Mouse (Mus musculus): Measurements from ENCODE around the gene Clec11a.
"Not testable (repeated sequence)": the region's sequence is repeated elsewhere in the genome, so short reads cannot be mapped to it uniquely, and the experiment has no call there.

The Clec11a gene

DNA sequence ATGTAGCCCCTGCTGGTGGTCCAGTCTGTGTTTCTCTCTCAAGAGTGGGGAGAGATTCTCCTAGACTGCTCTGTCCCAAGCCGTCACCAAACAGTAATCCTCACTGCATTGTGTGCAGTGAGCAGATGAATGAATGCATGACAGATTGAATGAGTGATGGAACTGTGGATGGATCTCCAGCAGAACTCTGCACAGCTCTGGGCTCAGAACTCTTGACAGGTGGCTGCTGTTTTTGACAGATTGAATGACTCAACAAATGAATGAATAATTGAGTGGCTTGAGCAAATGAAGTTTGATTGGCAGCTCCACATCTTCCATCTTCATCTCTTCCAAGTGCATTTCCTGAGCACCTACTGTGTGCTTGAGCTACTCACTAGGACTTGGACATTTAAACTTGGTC lies 15.6 kb upstream of the Clec11a start:
- DNase-seq (ENCODE audit: low read depth, low spot score), result no peak

DNA sequence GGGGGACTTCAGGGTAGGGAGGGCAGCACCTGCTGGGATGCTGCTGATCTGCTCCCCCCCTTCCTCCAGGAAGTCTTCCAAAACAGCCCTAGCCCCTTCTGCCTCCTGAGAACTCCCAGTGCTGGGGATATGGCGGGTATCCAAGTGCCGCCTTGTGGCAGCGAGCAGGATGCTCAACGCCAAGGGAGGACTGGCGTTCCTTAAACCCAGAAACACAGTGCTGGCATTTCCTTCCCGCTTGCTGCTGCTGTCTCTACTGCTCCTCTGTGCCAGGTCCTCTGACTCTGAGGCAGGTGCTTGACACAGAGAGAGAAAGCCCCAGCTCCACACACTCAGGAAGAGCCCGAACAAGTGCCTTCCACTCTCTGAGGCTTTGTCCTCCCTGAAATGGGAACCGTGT lies 14.2 kb upstream of the Clec11a start:
- DNase-seq (ENCODE audit: low read depth, low spot score), result no peak

DNA sequence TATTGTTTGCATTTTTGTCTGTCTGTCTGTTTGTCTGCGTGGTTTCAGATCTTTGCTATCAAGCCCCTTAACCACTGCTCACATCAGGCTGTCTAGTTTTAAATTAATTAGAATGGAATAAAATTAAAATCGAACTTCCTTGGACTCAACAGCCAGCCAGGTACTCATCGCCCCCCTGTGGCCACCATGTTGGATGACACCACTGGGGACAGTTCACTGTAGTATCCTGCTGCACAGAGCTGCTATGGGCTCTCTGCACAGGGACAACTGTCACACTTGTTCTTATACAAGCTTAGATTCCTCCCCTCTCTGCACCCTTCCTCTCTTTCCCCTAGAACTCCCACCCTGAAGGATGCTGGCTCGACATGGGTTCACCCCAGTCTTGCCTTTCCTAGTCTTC lies 11.2 kb upstream of the Clec11a start:
- no peak for DNase-seq (ENCODE audit: low read depth, low spot score)

DNA sequence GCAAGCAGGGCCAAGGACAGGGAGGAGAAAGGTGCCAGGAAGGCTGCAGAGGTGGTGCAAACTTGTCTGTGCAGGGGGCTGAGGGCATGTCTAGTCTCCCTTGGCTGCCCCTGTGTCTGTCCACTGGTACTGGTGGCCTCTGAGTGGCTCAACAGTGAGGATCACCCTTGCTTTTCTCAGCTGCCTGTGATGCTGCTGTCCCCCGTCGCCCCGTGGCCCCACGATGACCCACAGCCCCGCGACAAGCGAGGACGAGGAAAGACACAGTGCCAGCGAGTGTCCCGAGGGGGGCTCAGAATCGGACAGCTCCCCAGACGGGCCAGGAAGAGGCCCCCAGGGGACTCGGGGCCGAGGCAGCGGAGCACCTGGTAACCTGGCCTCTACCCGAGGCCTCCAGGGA lies 5.8 kb upstream of the Clec11a start:
- no peak for DNase-seq (ENCODE audit: low read depth, low spot score)

DNA sequence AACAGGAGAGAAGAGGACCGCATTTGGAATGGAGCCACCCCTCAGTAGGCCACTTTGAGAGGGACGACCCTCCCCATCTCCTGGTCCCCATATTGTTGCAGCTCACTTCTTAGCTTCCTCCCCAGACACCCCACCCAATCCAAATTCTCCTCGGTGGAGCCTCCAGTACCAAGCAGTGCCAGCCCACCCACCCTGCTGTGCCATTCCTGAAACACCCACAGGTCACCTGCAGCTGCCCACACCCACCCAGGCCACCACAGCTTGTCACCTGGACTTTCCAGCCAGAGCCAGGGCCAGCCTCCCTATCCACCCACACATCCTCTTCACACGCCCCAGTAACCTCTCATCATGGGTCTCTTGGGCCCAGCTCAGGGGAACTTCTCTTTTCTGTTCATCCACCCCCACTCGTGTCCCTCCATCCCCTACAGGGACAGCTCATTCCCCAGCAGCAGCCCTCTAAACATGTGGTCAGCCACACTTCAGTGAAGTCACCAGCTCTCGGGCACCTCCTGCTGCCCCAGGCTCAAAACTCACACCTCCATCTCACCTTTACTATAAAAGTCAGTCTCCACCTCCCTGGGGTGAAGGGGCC lies 5.1 kb upstream of the Clec11a start:
- no peak for DNase-seq (ENCODE audit: low read depth, low spot score)

DNA sequence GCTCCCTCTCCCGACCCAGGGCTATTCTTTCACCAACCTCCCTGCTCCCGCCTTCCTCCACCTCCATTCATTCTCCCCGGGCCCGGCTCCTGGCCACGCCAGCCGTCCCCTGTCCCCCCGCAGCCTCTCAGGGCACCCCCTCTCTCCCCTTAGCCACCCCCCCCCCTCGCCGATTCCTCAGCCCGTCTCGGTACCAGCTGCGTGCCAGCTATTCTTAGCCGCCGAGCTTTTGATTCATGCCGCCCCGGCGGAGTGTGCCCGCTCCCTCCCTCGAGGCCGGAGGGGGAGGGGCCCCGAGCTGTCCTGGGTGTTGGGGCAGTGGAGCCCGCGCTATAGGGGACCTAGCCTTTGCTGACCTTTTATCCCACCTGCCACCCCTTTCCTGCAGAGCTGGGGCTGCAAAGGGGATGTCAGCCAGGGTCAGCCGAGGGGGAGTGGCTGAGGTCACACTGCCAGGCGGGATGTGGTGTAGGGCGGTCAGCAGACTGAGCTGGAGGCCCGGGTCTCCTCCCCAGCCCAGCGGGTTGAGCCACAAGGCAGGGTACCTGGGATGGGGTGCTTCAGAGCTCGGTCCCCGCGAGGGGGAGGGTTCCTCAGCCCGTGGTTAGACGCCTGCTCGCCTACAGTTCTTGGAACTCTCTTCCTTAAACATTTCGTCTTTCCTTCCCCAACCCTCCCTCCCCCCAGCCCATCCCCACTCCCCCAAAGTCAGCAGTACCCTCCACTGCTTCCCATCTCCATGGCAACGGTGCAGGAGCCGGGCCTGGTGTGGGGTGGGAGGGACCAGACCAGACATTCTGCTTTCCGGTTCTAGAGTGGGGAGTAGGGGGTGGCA lies 4.4 kb upstream of the Clec11a start:
- DNase-seq (ENCODE audit: low read depth, low spot score), result no peak

DNA sequence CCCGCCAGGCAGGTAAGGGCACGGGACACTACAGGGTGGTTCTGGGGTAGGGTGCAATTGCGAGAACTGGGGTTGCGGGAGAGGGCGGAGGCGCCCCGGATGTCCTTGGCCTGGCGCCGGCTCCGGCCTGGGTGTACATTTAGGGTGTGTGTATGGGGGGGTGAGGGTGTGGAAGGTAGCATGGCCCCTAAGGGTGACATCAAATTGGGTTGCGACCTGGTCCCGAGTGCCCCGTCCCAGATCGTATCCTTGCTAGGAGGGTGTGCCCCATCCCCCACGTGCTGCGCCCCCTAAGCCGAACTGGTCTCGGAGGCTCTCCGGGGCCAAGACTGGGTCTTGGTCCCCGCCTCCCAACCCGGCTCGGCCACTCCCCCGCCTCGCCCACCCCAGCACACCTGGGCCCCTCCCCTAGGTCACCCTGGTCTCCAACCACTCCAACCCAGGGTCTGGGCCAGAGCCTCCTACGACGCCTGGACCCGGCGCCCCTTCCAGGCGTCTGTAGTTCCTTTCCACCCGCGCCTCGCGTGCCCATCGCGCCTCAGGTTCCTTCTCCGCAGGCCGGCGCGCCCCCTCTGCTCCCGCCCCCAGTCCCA lies 3.7 kb upstream of the Clec11a start:
- DNase-seq (ENCODE audit: low read depth, low spot score), result no peak

DNA sequence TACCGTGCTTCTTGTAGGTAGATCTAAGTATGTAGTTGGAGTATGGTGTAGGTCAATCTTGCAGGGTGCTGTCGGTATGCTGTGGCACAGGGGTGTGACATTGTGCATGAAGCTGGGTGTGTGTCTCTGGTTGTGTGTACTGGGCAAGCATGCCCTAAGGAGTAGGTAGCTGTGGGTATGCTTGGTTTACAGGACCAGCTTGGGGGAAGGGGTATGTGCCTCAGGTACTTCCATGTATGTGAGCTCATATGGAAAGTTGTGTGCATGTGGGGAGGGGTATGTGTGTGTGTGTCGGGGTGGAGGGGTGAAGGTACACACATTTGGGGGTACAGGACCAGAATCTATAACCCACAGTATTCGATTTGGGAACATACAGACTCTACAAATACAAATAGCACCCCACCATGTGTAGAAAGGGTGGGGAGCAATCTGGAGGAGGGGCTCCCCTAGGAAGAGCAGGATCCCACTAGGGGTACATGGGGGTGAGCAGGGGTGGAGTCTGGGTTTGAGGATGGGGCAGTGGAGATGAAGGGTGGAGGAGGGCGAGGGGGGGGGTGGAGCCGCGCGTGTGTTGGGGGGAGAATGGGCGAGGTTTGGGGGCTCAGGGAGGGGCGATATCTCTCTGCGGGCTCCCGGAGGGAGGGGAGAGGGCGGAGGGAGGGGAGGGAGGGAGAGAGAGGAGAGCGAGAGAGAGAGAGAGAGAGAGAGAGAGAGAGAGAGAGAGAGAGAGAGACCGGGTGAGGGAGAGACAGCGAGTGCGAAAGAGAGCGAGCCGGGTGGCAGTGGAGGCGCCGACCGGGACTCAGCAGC lies 3.0 kb upstream of the Clec11a start, which contains the start of gene Shank1:
Gene Shank1 (plus strand): TSS at position 779 of the 810 bp plus-strand sequence.
- DNase-seq (ENCODE audit: low read depth, low spot score), result no peak

DNA sequence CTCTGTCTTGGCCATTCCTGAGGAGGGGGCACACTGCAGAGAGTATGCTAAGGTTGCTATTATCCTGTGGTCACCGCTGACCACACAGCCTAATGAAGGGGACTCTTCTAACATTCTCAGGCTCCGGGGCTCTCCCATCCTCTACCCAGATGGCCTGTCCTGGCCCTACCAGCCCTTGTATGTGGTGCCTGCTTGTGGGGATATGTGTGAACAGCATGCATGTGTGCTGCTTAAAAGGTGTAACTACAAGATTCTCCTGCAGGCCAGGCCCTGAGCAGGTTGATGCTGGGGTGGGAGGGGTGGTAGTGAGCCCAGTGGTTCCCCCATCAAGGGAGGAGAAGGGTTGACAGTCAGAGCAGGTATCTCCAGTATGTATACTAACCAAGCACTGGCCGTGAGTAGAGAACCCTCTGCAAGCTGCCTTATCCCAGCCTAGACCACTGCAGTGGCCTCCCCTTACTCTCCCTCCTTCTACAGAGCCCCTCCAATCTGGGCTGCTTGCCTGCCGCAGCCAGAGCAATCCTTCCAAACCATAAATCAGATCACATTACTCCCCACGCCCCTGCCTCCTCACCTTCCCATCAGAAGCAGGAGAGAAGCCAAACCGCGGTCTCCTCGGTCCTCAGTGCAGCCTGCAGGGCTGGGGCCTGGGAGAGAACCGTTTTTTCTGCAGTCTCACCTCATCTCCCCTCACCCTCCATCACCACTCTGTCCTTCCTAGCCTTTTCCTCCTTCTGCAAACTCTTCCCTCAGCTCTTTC lies 739 bp upstream of the Clec11a start:
- DNase-seq (ENCODE audit: low read depth, low spot score), result no peak

DNA sequence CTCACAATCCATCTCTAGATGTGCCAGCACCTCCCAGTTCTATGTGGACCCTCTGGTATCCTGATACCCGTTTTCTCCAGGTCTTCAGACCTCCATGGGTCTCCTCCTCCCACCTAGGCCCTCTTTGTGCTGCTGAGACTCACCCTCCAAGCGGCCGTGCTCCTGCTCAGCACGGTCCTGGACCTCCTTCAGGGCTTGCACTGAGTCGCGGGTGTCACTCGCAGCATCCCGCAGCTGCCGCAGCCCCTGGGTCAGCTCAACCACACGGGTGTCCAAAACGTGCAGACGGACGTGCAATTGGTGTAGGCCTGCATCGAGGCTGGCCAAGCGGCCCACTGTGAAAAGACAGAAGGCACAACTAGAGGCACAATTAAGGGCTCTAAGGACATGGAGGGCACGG lies 1.0 kb downstream of the Clec11a start:
- no peak for DNase-seq (ENCODE audit: low read depth, low spot score)

DNA sequence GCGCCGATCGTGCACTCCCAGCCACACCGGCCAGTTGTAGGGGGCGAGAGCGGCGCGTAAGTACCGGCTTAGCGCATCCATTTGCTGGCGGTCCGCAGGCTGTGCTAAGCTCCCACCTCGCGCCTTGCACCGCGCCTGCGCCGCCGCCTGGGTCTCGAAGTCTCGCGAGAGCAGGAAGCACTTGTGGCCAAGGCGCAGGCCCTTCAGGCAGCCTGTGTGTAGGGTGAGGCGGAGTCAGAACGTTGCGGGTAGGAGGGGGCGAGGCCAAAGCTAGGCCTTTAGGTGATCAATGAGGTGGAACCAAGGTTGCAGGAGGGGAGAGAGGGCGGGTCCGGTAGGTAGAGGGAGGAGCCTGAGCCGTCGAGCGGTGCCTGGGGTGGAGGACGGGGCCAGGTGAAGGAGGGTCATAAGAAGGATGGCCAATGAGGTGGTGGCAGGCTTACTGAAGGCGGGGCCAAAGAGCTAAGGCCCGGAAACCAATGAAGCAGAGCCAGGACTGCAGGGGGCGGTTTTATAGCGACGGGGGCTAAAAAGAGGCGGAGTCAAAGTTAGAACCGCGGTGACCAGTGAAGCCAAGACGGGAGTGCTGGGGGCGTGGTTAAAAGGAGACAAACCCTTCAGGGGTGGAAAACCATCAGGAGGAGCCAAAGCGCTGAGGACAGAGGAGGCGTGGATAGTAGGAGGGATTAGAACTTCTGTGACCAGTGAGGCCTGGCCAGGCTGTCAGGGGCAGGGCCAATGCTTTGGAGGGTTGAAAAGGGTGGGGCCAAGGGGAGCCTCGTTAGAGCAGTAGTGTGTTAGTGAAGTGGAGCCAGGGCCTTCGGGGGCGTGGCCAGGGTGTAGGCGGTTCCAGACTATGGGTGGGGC lies 1.7 kb downstream of the Clec11a start:
- peak; percentile 44 for DNase-seq (ENCODE audit: low read depth, low spot score)

DNA sequence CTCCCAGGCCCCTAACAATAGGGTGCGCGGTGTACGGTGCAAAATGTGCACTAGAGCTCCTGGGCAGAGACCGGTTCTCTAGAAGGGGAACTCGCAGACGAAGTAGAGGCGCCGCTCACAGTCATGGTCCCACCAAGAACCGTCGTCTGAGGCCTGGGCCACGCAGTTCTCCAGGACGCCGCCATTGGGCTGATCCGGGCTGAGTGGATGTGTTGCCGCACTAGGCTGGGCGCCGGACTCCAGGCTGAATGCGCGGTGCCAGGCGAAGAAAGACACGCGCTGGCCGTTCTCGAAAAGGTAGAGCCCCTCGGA lies 2.3 kb downstream of the Clec11a start:
- DNase-seq (ENCODE audit: low read depth, low spot score), result no peak

DNA sequence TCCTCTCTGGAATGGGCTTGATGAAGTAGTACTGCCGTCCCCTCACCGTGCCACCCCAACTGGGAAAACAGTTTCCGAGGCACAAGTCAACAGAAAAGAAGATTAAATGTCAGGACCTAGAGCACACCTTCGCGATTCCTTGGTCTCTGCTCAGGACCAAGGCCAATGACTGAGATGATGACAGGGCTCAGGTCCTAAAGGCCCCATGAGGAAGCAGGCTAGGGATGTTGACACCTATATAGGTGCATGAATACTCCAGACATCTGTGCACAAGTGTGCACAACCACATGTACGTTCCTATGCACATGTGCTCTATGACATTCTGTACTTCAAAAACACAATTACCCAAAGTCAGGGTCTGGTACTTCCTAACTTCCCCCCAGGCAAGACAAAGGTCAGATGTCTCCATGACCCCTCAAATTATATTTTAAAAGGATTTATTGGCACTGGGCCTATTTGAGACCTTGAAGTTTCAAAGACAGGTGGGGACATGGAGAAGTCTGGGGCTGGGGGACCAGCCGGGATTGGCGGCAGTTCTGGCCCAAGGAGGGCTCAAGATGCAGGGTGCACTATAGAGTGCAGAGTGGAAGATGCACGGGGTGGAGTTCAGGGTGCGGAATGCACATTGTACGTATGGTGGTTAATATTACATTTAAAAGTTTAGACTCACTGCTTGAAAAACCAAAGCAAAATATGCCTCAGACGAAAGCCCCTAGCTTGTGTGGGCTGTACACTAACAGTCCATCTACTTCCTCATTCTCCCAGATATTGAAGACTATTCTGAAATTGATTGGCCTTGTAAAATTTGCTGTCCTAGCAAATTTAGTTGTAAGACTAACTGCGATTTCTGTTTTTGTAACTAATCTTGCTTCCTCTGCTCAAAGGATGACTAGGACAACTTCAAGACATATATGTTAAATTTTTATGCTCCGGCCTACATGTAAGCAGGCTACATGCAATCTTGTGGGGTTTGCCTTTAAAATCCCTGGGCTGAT lies 3.1 kb downstream of the Clec11a start:
- no peak for DNase-seq (ENCODE audit: low read depth, low spot score)

DNA sequence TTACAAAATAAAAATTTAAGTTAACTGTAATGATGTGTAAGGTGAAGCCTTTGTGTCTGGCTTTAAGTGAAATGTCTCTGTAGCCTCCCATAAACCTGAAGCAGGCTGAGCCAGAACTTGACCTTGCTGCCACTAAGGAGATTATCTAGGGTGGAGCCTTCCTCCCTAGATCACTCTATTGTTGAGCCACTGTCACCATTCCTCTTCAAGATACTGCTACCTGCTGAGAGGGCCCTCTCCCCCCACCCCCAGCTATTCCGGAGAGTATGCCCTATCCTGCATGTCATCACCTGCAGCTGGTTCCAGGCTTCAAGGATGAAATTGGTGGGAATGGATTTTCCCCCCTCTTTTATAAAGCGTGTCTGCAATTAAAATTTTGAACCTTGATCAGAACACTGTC lies 9.2 kb downstream of the Clec11a start:
- DNase-seq (ENCODE audit: low read depth, low spot score), result not testable (repeated sequence)

DNA sequence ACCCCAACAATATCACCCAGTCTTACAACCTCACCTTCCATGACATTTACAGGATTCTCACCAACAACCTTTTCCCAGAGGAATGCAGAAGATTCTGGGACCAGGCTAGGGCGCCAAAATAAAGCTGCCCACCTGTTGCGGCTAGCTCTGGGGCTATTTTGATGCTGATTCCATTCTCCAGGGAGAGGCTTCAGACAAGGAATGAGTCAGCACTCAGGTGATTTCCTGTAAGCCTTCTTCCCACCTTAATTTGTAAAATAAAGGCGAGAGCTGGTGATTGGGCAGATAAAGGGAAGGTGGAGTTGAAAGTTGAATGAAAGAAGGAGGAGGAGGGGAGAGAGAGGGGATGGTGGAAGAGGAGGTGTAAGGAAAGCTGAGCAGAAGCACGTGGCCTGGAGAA lies 15.3 kb downstream of the Clec11a start:
- no peak for DNase-seq (ENCODE audit: low read depth, low spot score)

DNA sequence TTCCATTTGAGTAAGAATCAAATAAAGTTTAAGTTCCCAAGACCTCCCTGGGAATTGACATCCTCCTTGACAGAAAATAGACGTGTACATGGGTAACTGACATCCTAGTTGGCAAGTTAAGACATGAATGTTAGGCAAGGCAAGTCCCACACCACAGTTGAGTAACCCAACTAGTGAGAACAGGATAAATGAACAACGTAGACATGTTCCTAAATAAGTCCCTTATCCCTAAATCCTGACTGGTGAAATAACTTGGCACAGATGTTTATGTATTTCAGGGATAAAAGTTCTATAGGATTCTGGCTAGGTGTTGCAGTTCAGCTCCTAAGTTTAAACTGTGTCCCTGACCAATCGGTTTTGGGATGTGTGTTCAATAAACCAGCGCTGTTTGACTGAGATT lies 15.7 kb downstream of the Clec11a start:
- DNase-seq (ENCODE audit: low read depth, low spot score), result no peak

DNA sequence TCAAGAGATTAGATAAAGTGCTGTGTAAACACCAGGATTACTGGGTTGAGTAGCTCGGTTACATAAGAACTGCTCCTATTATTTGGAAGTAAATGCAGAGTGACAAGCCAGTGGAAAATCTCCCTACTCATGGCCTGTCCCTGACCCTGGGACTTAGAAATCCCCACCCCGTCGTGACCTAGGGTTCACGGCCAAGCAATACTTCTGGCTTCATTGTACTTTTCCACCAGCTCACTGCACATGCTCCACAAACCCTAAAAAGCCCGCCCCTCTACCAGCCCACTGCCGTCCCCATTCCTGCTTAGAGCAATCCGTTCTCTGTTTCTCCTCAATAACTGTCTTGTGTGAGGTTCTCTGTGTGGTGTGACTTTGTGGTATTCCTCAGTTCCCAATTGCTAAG lies 18.9 kb downstream of the Clec11a start:
- DNase-seq (ENCODE audit: low read depth, low spot score), result no peak

DNA sequence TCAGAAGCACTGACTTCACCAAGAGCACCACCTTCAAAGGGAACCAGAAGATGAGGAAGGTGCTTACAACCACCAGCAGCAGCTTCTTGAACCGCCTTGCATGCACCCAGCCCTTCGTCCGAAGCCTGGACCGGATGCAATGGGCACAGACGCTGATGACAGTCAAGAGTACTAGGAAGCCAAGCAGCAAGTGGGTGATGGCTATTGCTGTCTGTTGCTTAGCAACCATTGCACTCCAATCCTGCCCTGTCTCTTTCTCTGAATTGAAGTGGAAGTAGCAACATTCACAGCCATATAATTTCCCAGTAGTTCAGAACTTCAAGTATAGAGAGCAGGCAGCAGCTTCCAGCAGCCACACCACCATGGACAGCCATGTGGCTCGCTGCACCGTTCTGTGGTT lies 25.1 kb downstream of the Clec11a start:
- DNase-seq (ENCODE audit: low read depth, low spot score), result no peak

DNA sequence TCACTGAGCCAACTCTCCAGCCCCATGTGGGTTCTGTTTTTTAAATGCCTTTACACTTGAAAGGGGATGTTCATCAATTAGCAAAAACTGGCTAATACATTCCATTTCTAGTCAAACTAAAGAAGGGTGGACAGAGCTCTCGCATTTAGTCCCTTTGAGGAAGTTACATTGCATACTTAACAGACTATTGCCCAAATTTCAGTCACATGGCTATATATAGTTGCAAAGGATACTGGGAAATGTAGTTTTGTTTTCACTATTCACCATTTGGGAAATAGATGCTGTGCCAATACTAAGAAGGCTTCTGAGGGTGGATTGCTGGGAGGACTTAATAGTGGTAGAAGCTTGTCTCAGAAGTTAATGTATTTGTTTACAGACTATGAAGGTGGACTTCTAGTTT lies 25.7 kb downstream of the Clec11a start:
- DNase-seq (ENCODE audit: low read depth, low spot score), result no peak

Measured in c-Kit-negative CD71-positive TER-119-positive erythroid progenitor cells, embryonic 14.5 days (primary cell).